Mouse (Mus musculus) kidney, adult 2 months (tissue): ENCODE data around the gene Zfp385a. TPM values are rescaled to one million over a fixed set of nuclear protein-coding genes. Genes with fewer than 3 reads are reported as not detected.
"Not testable (repeated sequence)": the region's sequence is repeated elsewhere in the genome, so short reads cannot be mapped to it uniquely, and the experiment has no call there.

Experiments
- DNase-seq: peaks from one replicate; pipeline ENCODE4 v3.0.0; 2021
- H3K27ac ChIP-seq: fragments of 200-500 bp; 2 replicates; pipeline ENCODE4 v1.5.1; 2012; ENCODE audit warnings: low read depth, low read length, control low read depth, inconsistent platforms; ENCODE audit not compliant: insufficient read depth
- H3K27me3 ChIP-seq: fragments of 200-500 bp; replicated peaks from 2 replicates; pipeline ENCODE4 v1.6.1; 2012; ENCODE audit warnings: mild to moderate bottlenecking, moderate library complexity, low read length, inconsistent platforms; ENCODE audit not compliant: control insufficient read depth, insufficient read depth
- H3K36me3 ChIP-seq: fragments of 200-500 bp; 2 replicates; pipeline ENCODE4 v1.6.1; 2012; ENCODE audit warnings: mild to moderate bottlenecking, moderate library complexity, low read length, inconsistent platforms; ENCODE audit not compliant: control insufficient read depth, insufficient read depth
- H3K4me1 ChIP-seq: fragments of 200-500 bp; 2 replicates; pipeline ENCODE4 v1.6.1; 2011; ENCODE audit warnings: low read length; ENCODE audit not compliant: control insufficient read depth, insufficient read depth
- H3K4me3 ChIP-seq: fragments of 200-500 bp; 2 replicates; pipeline ENCODE4 v1.5.1; 2011; ENCODE audit warnings: mild to moderate bottlenecking, low read depth, low read length, control low read depth; ENCODE audit not compliant: insufficient read depth
- CTCF ChIP-seq: fragments of 200-500 bp; conservative IDR thresholded peaks from 2 replicates; pipeline ENCODE4 v1.5.1; 2011; ENCODE audit warnings: low read depth, mild to moderate bottlenecking, control low read depth, low read length, moderate library complexity, mixed read lengths; ENCODE audit not compliant: insufficient read depth, insufficient read length
- POLR2A ChIP-seq: fragments of 200-500 bp; IDR thresholded peaks from one replicate; pipeline ENCODE4 v1.6.1; 2011; ENCODE audit warnings: low read depth, low read length, control low read depth
- WGBS: fragments of 180-500 bp; shearing (Covaris S2); methylation state at CpG from one replicate; pipeline ENCODE4 v1.1.7; 2018; 5-methylcytosine and 5-hydroxymethylcytosine counted together
- polyA plus RNA-seq: library from polyadenylated mRNA; depleted of rRNA; stranded (reverse); fragments of >200 nt; gene quantifications from 2 replicates; pipeline ENCODE4 v1.2.3, GENCODE M21; 2012; rRNA removed

The Zfp385a gene
- polyA plus RNA-seq, 1 experiment, result 6.1 TPM

- peaks cover 10% of the 10 kb centered on the region; the same call in 1 of the 2 replicates for H3K4me1 ChIP-seq
- H3K36me3 ChIP-seq, result no peaks in the 10 kb centered on the region; the same call in 1 of the 2 replicates
- H3K27ac ChIP-seq, result no peak overlapping the region
- no peak overlapping the region for H3K4me3 ChIP-seq
- TF ChIP-seq POLR2A, result no peak
- peak; percentile 39 for TF ChIP-seq CTCF
- no peaks in the 10 kb centered on the region for H3K27me3 ChIP-seq
- 34% methylated on average over 3 of the region's 3 CpGs for WGBS
- peak; percentile 45 for DNase-seq
Observed at GRCm38 (mm10) chr15:103279750-103280149, 60.1 kb downstream of the Zfp385a start.

GRCm38 (mm10) chr15:103277949-103278348 lies 61.9 kb downstream of the Zfp385a start:
- H3K27ac ChIP-seq, result no peak overlapping the region
- no peaks in the 10 kb centered on the region for H3K27me3 ChIP-seq
- 47% methylated on average over 7 of the region's 7 CpGs for WGBS
- TF ChIP-seq CTCF (no peak), POLR2A (no peak)
- no peaks in the 10 kb centered on the region; the same call in 1 of the 2 replicates for H3K36me3 ChIP-seq
- no peak overlapping the region for H3K4me3 ChIP-seq
- DNase-seq, result no peak
- peaks cover 16% of the 10 kb centered on the region; the same call in 1 of the 2 replicates for H3K4me1 ChIP-seq

GRCm38 (mm10) chr15:103275943-103276342 lies 64.0 kb downstream of the Zfp385a start:
- not testable (repeated sequence) for H3K36me3 ChIP-seq, H3K27ac ChIP-seq, H3K4me3 ChIP-seq, H3K27me3 ChIP-seq, DNase-seq
- peaks cover 11% of the 10 kb centered on the region; the same call in 1 of the 2 replicates for H3K4me1 ChIP-seq
- WGBS, result 92% methylated on average over 3 of the region's 3 CpGs

GRCm38 (mm10) chr15:103272419-103273279 lies 67.2 kb downstream of the Zfp385a start, which contains the start of gene Copz1:
Copz1 (plus strand) TSS chr15:103272714.
- DNase-seq, result peak; percentile 99
- no peak within 1 kb of the TSS for H3K27ac ChIP-seq
- H3K4me3 ChIP-seq, result peak within 1 kb of the TSS; percentile 66
- no peaks in the 10 kb centered on the region for H3K27me3 ChIP-seq
- WGBS, result under 1% methylated on average over 38 of the region's 38 CpGs
- TF ChIP-seq POLR2A (peak; percentile 81), CTCF (peak; percentile 23; the same call in 1 of the 2 replicates)
- H3K4me1 ChIP-seq, result peaks cover 6% of the 10 kb centered on the region; the same call in 1 of the 2 replicates
- no peaks in the 10 kb centered on the region for H3K36me3 ChIP-seq

GRCm38 (mm10) chr15:103268903-103269302 lies 71.0 kb downstream of the Zfp385a start:
- peaks cover 2% of the 10 kb centered on the region; the same call in 1 of the 2 replicates for H3K4me1 ChIP-seq
- no peaks in the 10 kb centered on the region for H3K27me3 ChIP-seq
- no peak overlapping the region for H3K27ac ChIP-seq
- no peaks in the 10 kb centered on the region for H3K36me3 ChIP-seq
- TF ChIP-seq CTCF (no peak), POLR2A (no peak)
- no peak overlapping the region for H3K4me3 ChIP-seq
- 80% methylated on average over 4 of the region's 4 CpGs for WGBS
- no peak for DNase-seq

- DNase-seq, result no peak
- H3K36me3 ChIP-seq, result no peaks in the 10 kb centered on the region
- H3K27ac ChIP-seq, result no peak overlapping the region
- TF ChIP-seq CTCF, result no peak
- no peak for TF ChIP-seq POLR2A
- no peaks in the 10 kb centered on the region for H3K4me1 ChIP-seq
- no peaks in the 10 kb centered on the region for H3K27me3 ChIP-seq
- no peak overlapping the region for H3K4me3 ChIP-seq
- WGBS, result 91% methylated on average over 2 of the region's 2 CpGs
Observed at GRCm38 (mm10) chr15:103264794-103265193, 75.1 kb downstream of the Zfp385a start.

Other genes with a start within 250 kb of the Zfp385a start
- gene Smug1, start 173.0 kb downstream of the Zfp385a start, polyA plus RNA-seq, result 15.5 and 19.4 TPM in 2 replicates
- 18.8 and 26.9 TPM in 2 replicates for gene Cbx5, start 100.3 kb downstream of the Zfp385a start, polyA plus RNA-seq
- 50.0 and 69.3 TPM in 2 replicates for gene Hnrnpa1, start 99.7 kb downstream of the Zfp385a start, polyA plus RNA-seq
- 0.58 and 1.0 TPM in 2 replicates for gene Nfe2, start 81.7 kb downstream of the Zfp385a start, polyA plus RNA-seq
- 138 TPM in 2 replicates for gene Copz1, start 67.4 kb downstream of the Zfp385a start, polyA plus RNA-seq
- gene Gpr84, start 29.5 kb downstream of the Zfp385a start, polyA plus RNA-seq, result 0.13 TPM in 1 of 2 replicates, not detected in the other
- 9.3 and 9.7 TPM in 2 replicates for gene Itga5, start 26.7 kb upstream of the Zfp385a start, polyA plus RNA-seq
- 0.23 TPM in 1 of 2 replicates, not detected in the other for gene Gtsf1, start 90.4 kb upstream of the Zfp385a start, polyA plus RNA-seq
- not detected in 2 replicates for gene Gtsf2, start 108.4 kb upstream of the Zfp385a start, polyA plus RNA-seq
- gene Nckap1l, start 113.7 kb upstream of the Zfp385a start, polyA plus RNA-seq, result 3.0 and 5.9 TPM in 2 replicates
- gene Pde1b, start 162.9 kb upstream of the Zfp385a start, polyA plus RNA-seq, result 2.0 and 2.8 TPM in 2 replicates
- gene Ppp1r1a, start 197.9 kb upstream of the Zfp385a start, polyA plus RNA-seq, result 253 and 258 TPM in 2 replicates
- gene Glycam1, start 225.0 kb upstream of the Zfp385a start, polyA plus RNA-seq, result 118 TPM in 1 of 2 replicates, not detected in the other